Mouse (Mus musculus): ENCODE results near the gene Astn2.

Astn2 gene

GRCm38 (mm10) chr4:65530901-65531300 is 873.5 kb downstream of the Astn2 start:
- no peak for DNase-seq

GRCm38 (mm10) chr4:65508101-65508500 is 896.3 kb downstream of the Astn2 start:
- no peak for DNase-seq

GRCm38 (mm10) chr4:65506870-65507269 is 897.5 kb downstream of the Astn2 start:
- no peak for DNase-seq

DNA sequence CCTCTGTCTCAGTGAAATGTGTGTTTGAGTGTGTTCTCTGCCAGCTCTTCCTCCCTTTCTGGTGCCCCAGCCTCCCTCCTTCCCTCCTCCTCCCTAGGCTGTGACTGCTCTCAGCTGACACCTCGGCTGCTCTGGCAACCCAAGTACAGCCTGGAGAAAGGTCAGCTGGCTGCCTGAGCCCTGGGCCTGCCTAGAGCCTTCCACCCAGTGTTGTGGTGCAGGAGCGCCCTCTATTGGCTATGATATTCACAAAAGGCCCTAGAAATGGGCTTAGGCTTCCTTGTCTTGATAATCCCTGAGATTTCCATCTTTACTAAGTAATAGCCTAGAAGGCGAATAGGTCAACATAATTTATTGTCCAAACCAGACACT is 908.0 kb downstream of the Astn2 start:
- peak; percentile 91 for DNase-seq

DNA sequence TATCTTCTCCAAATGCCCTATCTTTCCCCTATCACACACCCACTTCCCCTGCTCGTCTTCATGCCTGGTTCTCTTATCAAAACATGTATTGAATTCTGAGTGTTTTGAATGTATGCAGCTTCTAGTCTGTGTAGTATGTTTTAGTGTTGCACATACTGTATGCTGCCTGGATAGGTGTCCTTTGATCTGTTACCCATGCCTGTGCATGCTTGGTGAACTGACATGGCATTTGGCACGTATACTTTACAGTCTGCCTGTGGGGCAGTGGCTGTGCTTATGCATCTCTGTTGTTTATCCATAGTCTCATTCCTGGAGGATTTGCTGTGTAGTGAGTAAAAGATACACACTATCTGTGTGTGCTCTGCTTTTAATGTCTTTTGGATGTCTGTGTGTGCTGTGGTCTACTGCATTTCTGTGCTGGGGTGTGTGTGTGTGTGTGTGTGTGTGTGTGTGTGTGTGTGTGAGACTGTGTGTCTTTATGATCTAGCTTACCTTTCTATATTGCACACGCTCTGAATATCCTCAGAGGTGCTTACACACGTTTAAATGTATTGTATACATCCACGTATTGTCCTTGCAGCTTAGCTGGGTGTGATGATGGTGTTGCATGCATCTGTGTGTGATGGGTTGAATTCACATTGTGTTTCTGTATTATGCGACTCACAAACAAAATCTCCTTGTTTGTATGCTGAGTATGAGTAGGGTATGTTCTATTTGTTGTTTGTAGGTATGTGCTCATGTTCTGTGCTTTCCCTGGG is 908.5 kb downstream of the Astn2 start:
- no peak for DNase-seq

- no peak for DNase-seq
Observed at GRCm38 (mm10) chr4:65491541-65491940, 912.9 kb downstream of the Astn2 start.

GRCm38 (mm10) chr4:65489711-65490110 is 914.7 kb downstream of the Astn2 start:
- DNase-seq: no peak

DNA sequence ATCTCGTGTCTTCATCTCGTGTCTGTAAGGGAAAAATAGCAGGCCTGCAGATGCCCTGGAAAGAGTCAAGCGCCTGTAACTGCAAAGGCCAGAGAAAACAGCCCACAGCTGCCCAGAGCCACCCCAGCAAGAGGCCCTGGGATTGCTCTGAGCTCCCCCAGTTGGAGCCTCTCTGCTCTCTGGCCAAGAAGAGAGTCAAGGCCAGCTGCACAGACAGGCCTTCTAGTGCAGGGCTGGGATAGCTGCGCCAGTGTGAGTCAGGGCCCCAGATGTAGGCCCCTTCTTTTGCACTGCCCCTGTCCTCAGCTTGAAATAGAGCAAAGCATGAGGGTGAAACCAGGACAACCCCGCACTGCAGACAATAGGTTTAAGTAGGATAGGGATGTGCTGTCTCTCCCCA is 922.8 kb downstream of the Astn2 start:
- DNase-seq: no peak

- peak; percentile 27 for DNase-seq
Observed at GRCm38 (mm10) chr4:65477106-65477505, 927.3 kb downstream of the Astn2 start.

- DNase-seq: no peak
Observed at GRCm38 (mm10) chr4:65475925-65476560, 928.4 kb downstream of the Astn2 start.

DNA sequence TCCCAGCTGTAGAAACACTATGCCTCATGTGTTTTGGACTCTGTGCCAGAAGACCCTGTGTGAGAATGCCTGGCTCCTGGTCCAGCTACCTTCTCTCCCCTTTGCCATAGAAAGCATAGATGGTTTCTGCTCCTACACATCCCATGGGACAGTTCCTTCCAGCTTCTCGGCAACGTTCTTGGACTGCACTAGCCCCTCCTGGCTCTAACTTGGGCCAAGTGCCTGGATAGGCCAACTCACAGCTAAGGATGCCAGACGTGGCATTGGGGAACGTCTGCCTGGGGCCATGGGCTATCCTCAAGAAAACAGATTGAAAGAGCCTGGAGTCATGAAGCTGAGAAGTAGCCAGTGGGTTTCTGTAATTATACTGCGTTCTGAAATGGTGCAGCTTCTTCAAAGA is 931.3 kb downstream of the Astn2 start:
- DNase-seq: no peak

GRCm38 (mm10) chr4:65449171-65449570 is 955.2 kb downstream of the Astn2 start:
- DNase-seq: peak; percentile 6

- DNase-seq: no peak
Observed at GRCm38 (mm10) chr4:65441746-65442145, 962.7 kb downstream of the Astn2 start.

DNA sequence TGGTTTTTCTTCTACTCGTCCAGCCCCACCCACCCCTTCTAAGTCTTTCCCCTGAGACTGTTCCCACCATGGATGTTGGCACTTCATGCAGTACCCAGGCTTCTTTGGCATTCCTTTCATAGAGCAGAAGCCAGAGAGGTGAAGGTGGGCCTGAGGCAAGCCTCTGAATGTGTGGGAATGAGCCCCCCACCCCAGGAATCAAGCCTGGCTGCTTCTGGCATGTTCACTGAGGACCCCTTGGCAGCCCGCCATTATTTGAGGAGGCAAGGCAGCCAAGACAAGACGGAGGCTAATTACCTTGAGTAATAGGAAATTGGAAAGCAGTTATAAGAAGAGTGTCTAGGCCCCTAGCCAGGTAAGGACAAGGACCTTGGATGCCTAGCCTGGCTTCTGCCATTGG is 973.6 kb downstream of the Astn2 start:
- no peak for DNase-seq

DNA sequence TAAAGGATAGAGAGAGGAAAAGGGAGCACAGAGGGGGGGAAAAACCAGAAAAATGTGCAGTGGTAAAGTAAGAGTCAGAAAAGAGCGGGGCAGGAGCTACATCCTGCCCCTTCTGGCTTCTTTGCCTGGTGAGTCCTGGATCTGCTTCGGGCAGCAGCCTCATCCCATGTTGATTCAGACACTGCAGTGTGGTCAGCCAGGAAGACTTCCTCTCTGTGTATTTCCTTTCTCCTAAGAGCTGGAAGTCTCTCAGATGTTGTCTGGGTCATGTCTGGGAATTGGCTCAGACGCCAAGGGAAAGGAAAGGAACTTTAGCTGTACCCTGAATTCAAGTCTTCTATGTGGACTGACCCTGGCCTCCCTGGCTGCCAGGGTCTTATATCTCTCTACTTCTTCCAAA is 976.9 kb downstream of the Astn2 start:
- no peak for DNase-seq

DNA sequence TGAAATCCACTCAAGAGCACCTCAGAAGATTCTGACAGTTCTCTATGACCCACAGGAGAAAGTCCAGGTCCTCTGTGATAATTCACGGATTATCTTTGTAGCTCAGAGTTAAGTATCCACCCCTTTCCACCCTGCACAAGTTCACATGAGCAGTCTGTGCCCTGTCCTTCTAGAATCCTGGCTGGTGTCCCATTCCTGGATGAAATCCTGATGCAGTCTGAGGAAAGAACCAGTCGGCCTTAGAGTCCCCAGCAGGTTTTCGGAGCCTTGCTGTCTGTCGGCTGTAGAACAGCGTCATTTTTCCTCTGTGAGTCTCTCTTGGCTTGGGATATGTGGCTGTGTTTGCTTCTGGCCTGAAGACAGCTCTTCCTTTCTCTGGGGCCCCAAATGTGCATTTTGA is 978.0 kb downstream of the Astn2 start:
- DNase-seq: no peak

- no peak for DNase-seq
Observed at GRCm38 (mm10) chr4:65423068-65423625, 981.3 kb downstream of the Astn2 start.

- no peak for DNase-seq
Observed at GRCm38 (mm10) chr4:65421272-65421671, 983.1 kb downstream of the Astn2 start.

DNA sequence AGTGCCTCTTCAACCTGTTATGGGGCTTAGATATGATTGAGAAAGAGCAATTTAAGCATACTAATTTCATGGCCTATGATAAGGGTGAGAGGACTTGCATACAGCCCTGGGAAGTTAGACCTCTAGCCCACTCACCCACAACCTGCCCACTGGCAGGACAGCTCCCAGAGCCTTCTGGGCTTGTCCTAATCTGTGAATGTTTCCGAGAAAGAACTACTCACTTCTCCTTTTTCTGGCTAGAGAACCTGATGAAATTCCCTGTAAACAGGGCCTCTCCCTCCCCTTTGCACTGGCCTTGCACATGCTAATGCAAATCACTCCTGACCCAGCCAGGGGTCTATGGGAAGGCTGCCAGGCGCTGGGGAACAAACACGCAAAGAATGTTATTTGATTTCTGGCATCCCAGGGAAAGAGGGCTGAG is 983.9 kb downstream of the Astn2 start:
- DNase-seq: peak; percentile 30

GRCm38 (mm10) chr4:65415507-65415906 is 988.9 kb downstream of the Astn2 start:
- no peak for DNase-seq

GRCm38 (mm10) chr4:65402836-65403634 is 1001.4 kb downstream of the Astn2 start:
- no peak for DNase-seq

GRCm38 (mm10) chr4:65402286-65402685 is 1002.1 kb downstream of the Astn2 start:
- no peak for DNase-seq

DNA sequence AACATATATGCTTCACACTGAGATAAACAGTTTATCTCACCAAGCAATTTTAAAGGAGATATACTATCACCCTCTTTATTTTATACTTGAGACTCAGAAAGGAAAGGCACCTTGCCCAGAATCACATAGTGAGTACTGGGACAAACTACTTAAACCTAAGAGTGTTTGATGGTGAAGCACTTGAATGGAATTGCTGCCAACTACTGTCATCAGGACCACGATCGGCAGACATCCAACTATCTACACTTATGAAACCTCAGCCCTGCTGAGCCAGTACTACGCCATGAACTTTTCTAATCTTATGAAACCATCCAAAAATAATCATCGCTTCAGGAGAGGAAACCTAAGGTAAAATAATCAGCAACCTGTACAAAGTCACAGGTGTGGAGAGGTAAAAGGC is 1005.0 kb downstream of the Astn2 start:
- no peak for DNase-seq

DNA sequence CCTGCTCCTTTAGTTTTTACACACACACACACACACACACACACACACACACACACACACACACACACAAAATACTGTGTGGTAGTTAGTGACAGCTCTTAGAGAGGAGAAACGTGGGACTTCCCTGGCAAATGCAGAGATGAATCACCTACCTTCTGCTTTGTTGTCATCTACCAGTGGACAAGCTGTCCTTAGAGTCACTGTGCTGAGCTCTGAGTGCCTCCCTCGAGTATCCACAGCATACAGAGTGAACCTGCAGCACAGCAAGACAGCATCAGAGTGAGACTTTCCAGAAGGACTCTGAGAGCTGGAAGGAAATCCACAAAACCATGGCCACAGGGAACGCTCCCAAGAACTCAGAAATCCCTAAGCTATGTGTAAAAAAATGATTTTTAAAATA is 1007.6 kb downstream of the Astn2 start:
- no peak for DNase-seq
